Mouse (Mus musculus): ENCODE measurements at regions not wholly inside any gene's neighbourhood (a gene's known extent, or its start where the extent isn't known, plus 50 kb on each side); places are given as distances from the start of the nearest gene placed in this dataset.

GRCm38 (mm10) chr3:102292385-102292784 is 87.9 kb upstream of the Vangl1 start:
- Histone ChIP-seq H3K36me3 (ENCODE audit: control insufficient read depth, insufficient read depth, low read length) (no peaks in the 10 kb centered on the region), H3K9ac (ENCODE audit: low read length) (no peak overlapping the region), H3K4me2 (ENCODE audit: low read depth, low read length) (no peak overlapping the region), H3K4me1 (ENCODE audit: control insufficient read depth, insufficient read depth, low read length) (no peaks in the 10 kb centered on the region), H3K9me3 (replicated peaks; ENCODE audit: control insufficient read depth, low read length) (no peaks in the 10 kb centered on the region; the same call in 1 of the 2 replicates), H3K27ac (ENCODE audit: low read length) (no peak overlapping the region), H3K4me3 (replicated peaks; ENCODE audit: low read length) (no peak overlapping the region), H3K27me3 (ENCODE audit: control insufficient read depth, insufficient read depth, low read length) (no peaks in the 10 kb centered on the region)
- ATAC-seq (ENCODE audit: insufficient read depth, low FRiP score): no peak
- 83% methylated on average over 3 of the region's 3 CpGs for WGBS

- H3K27me3 ChIP-seq (ENCODE audit: control insufficient read depth, insufficient read depth, low read length): no peaks in the 10 kb centered on the region
- 0 out of 2 replicates have a peak, but pooled peaks cover 5% of the 10 kb centered on the region for H3K9me3 ChIP-seq (replicated peaks; ENCODE audit: control insufficient read depth, low read length)
- H3K9ac ChIP-seq (ENCODE audit: low read length): no peak overlapping the region
- H3K4me2 ChIP-seq (ENCODE audit: low read depth, low read length): no peak overlapping the region
- no peak overlapping the region for H3K4me3 ChIP-seq (replicated peaks; ENCODE audit: low read length)
- ATAC-seq (ENCODE audit: insufficient read depth, low FRiP score): no peak
- 74% methylated on average over 4 of the region's 4 CpGs for WGBS
- no peak overlapping the region for H3K27ac ChIP-seq (ENCODE audit: low read length)
- H3K4me1 ChIP-seq (ENCODE audit: control insufficient read depth, insufficient read depth, low read length): no peaks in the 10 kb centered on the region
- H3K36me3 ChIP-seq (ENCODE audit: control insufficient read depth, insufficient read depth, low read length): no peaks in the 10 kb centered on the region
Measured at GRCm38 (mm10) chr3:102281983-102282382, 77.5 kb upstream of the Vangl1 start.

GRCm38 (mm10) chr3:102276758-102277157 is 72.3 kb upstream of the Vangl1 start:
- Histone ChIP-seq H3K4me1 (ENCODE audit: control insufficient read depth, insufficient read depth, low read length) (peaks cover 18% of the 10 kb centered on the region), H3K9ac (ENCODE audit: low read length) (no peak overlapping the region), H3K9me3 (replicated peaks; ENCODE audit: control insufficient read depth, low read length) (no peaks in the 10 kb centered on the region), H3K27ac (ENCODE audit: low read length) (no peak overlapping the region), H3K36me3 (ENCODE audit: control insufficient read depth, insufficient read depth, low read length) (no peaks in the 10 kb centered on the region), H3K4me2 (ENCODE audit: low read depth, low read length) (no peak overlapping the region), H3K27me3 (ENCODE audit: control insufficient read depth, insufficient read depth, low read length) (no peaks in the 10 kb centered on the region), H3K4me3 (replicated peaks; ENCODE audit: low read length) (no peak overlapping the region)
- WGBS: 87% methylated on average over 2 of the region's 2 CpGs
- no peak for ATAC-seq (ENCODE audit: insufficient read depth, low FRiP score)

GRCm38 (mm10) chr3:102276283-102276682 is 71.8 kb upstream of the Vangl1 start:
- H3K4me3 ChIP-seq (replicated peaks; ENCODE audit: low read length): no peak overlapping the region
- no peak overlapping the region for H3K4me2 ChIP-seq (ENCODE audit: low read depth, low read length)
- H3K36me3 ChIP-seq (ENCODE audit: control insufficient read depth, insufficient read depth, low read length): no peaks in the 10 kb centered on the region
- H3K9ac ChIP-seq (ENCODE audit: low read length): no peak overlapping the region
- peak overlapping the region; percentile 57; the same call in 1 of the 2 replicates for H3K27ac ChIP-seq (ENCODE audit: low read length)
- H3K9me3 ChIP-seq (replicated peaks; ENCODE audit: control insufficient read depth, low read length): no peaks in the 10 kb centered on the region
- WGBS: 48% methylated on average over 2 of the region's 2 CpGs
- peaks cover 18% of the 10 kb centered on the region for H3K4me1 ChIP-seq (ENCODE audit: control insufficient read depth, insufficient read depth, low read length)
- no peaks in the 10 kb centered on the region for H3K27me3 ChIP-seq (ENCODE audit: control insufficient read depth, insufficient read depth, low read length)
- ATAC-seq (ENCODE audit: insufficient read depth, low FRiP score): peak; percentile 58; the same call in 1 of the 2 replicates

GRCm38 (mm10) chr3:102275256-102276022 is 70.9 kb upstream of the Vangl1 start:
- ATAC-seq (ENCODE audit: insufficient read depth, low FRiP score): peak; percentile 67
- Histone ChIP-seq H3K4me3 (replicated peaks; ENCODE audit: low read length) (no peak overlapping the region), H3K27me3 (ENCODE audit: control insufficient read depth, insufficient read depth, low read length) (no peaks in the 10 kb centered on the region), H3K4me1 (ENCODE audit: control insufficient read depth, insufficient read depth, low read length) (peaks cover 18% of the 10 kb centered on the region), H3K27ac (ENCODE audit: low read length) (peak overlapping the region; percentile 57), H3K36me3 (ENCODE audit: control insufficient read depth, insufficient read depth, low read length) (no peaks in the 10 kb centered on the region), H3K9me3 (replicated peaks; ENCODE audit: control insufficient read depth, low read length) (no peaks in the 10 kb centered on the region), H3K4me2 (ENCODE audit: low read depth, low read length) (no peak overlapping the region), H3K9ac (ENCODE audit: low read length) (no peak overlapping the region)
- WGBS: 47% methylated on average over 7 of the region's 7 CpGs

GRCm38 (mm10) chr3:102270779-102271178 is 66.3 kb upstream of the Vangl1 start:
- WGBS: 92% methylated on average over 6 of the region's 6 CpGs
- Histone ChIP-seq H3K27ac (ENCODE audit: low read length) (no peak overlapping the region), H3K27me3 (ENCODE audit: control insufficient read depth, insufficient read depth, low read length) (no peaks in the 10 kb centered on the region), H3K4me3 (replicated peaks; ENCODE audit: low read length) (no peak overlapping the region), H3K9ac (ENCODE audit: low read length) (no peak overlapping the region), H3K4me1 (ENCODE audit: control insufficient read depth, insufficient read depth, low read length) (peaks cover 16% of the 10 kb centered on the region), H3K36me3 (ENCODE audit: control insufficient read depth, insufficient read depth, low read length) (no peaks in the 10 kb centered on the region), H3K4me2 (ENCODE audit: low read depth, low read length) (no peak overlapping the region), H3K9me3 (replicated peaks; ENCODE audit: control insufficient read depth, low read length) (no peaks in the 10 kb centered on the region)
- ATAC-seq (ENCODE audit: insufficient read depth, low FRiP score): no peak

GRCm38 (mm10) chr3:102270257-102270656 is 65.8 kb upstream of the Vangl1 start:
- ATAC-seq (ENCODE audit: insufficient read depth, low FRiP score): no peak
- Histone ChIP-seq H3K9me3 (replicated peaks; ENCODE audit: control insufficient read depth, low read length) (no peaks in the 10 kb centered on the region), H3K9ac (ENCODE audit: low read length) (no peak overlapping the region), H3K4me3 (replicated peaks; ENCODE audit: low read length) (no peak overlapping the region), H3K4me1 (ENCODE audit: control insufficient read depth, insufficient read depth, low read length) (peaks cover 11% of the 10 kb centered on the region), H3K27ac (ENCODE audit: low read length) (no peak overlapping the region), H3K36me3 (ENCODE audit: control insufficient read depth, insufficient read depth, low read length) (no peaks in the 10 kb centered on the region), H3K4me2 (ENCODE audit: low read depth, low read length) (no peak overlapping the region), H3K27me3 (ENCODE audit: control insufficient read depth, insufficient read depth, low read length) (no peaks in the 10 kb centered on the region)
- 59% methylated on average over 6 of the region's 6 CpGs for WGBS

- no peaks in the 10 kb centered on the region for H3K36me3 ChIP-seq (ENCODE audit: control insufficient read depth, insufficient read depth, low read length)
- no peak overlapping the region for H3K27ac ChIP-seq (ENCODE audit: low read length)
- no peaks in the 10 kb centered on the region for H3K4me1 ChIP-seq (ENCODE audit: control insufficient read depth, insufficient read depth, low read length)
- no peak overlapping the region for H3K4me3 ChIP-seq (replicated peaks; ENCODE audit: low read length)
- ATAC-seq (ENCODE audit: insufficient read depth, low FRiP score): no peak
- WGBS: 74% methylated on average over 9 of the region's 9 CpGs
- no peak overlapping the region for H3K9ac ChIP-seq (ENCODE audit: low read length)
- H3K27me3 ChIP-seq (ENCODE audit: control insufficient read depth, insufficient read depth, low read length): no peaks in the 10 kb centered on the region
- no peak overlapping the region for H3K4me2 ChIP-seq (ENCODE audit: low read depth, low read length)
- no peaks in the 10 kb centered on the region for H3K9me3 ChIP-seq (replicated peaks; ENCODE audit: control insufficient read depth, low read length)
Measured at GRCm38 (mm10) chr3:102266136-102266535, 61.6 kb upstream of the Vangl1 start.

- H3K27me3 ChIP-seq (ENCODE audit: control insufficient read depth, insufficient read depth, low read length): no peaks in the 10 kb centered on the region
- no peaks in the 10 kb centered on the region for H3K4me1 ChIP-seq (ENCODE audit: control insufficient read depth, insufficient read depth, low read length)
- no peaks in the 10 kb centered on the region for H3K9me3 ChIP-seq (replicated peaks; ENCODE audit: control insufficient read depth, low read length)
- H3K4me3 ChIP-seq (replicated peaks; ENCODE audit: low read length): no peak overlapping the region
- no peaks in the 10 kb centered on the region for H3K36me3 ChIP-seq (ENCODE audit: control insufficient read depth, insufficient read depth, low read length)
- 72% methylated on average over 7 of the region's 7 CpGs for WGBS
- no peak for ATAC-seq (ENCODE audit: insufficient read depth, low FRiP score)
- H3K4me2 ChIP-seq (ENCODE audit: low read depth, low read length): no peak overlapping the region
- no peak overlapping the region for H3K9ac ChIP-seq (ENCODE audit: low read length)
- no peak overlapping the region for H3K27ac ChIP-seq (ENCODE audit: low read length)
Measured at GRCm38 (mm10) chr3:102265146-102265545, 60.7 kb upstream of the Vangl1 start.

Measured in stomach, embryonic 16.5 days (tissue).